Mouse (Mus musculus) lung, adult 18-20 months (tissue): ENCODE data around the gene Mapt.
"Not testable (repeated sequence)": the region's sequence is repeated elsewhere in the genome, so short reads cannot be mapped to it uniquely, and the experiment has no call there.

Experiments used
- DNase-seq, 2 experiments: peaks; one replicate each; pipeline ENCODE4 v3.0.0; 2022; ENCODE audit warnings: mixed read lengths in 2 of 2

The Mapt gene

DNA sequence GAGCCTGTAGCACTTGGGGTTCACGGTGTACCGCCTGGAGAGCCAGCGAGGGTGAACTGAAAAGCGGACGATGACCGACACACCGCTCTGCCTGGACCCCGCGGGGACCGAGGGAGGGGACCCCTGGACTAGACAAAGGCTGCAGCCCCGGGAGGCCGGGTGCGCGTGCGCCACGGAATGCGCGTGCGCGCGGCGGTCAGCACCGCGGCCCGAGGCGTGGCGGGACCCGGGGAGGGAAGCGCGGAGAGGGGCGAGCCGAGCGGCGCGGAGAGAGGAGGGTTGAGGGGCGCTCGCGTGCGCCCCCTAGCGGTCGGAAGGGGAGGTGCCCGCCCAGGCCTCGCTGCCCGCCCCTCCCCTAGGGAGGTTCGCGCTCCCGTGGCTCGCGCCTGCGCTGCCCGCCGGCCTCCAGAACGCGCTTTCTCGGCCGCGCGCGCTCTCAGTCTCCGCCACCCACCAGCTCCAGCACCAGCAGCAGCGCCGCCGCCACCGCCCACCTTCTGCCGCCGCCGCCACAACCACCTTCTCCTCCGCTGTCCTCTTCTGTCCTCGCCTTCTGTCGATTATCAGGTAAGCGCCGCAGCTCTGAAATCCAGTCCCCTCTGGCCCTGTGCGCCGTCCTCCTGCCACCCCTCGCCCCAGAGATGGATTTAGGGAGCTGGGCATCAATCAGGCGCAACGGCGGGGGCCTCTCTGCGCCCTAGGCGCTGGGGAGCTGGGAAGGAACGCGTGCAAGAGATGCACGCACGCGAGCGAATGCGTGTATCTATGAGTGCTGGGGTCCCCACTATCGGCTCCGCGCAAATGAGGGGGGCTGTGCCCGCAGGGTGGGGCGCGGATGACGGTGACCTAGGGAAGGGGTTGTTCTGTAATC, at the start of gene Mapt:
Gene Mapt, plus strand, starts transcription at position 350 of the 871 bp plus-strand sequence.
- DNase-seq, result peak; percentile 87 to 90

DNA sequence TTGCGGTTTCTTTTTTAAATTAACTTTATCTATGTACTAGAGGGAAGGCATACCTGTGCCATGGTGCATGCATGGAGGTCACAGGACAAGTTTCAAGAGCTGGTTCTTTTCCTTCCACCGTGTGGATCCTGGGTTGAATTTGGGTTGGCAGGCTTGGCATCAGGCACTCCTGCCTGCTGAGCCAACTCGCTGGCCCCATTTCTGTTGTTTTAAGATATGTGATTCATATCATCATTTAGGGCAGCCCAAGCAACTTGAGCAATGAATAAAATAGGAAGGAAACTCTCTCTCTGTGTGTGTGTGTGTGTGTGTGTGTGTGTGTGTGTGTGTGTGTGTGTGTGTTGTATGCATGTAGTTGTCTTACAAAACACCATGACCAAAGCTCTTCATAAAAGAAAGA, 49.0 kb upstream of the Mapt start:
- no peak for DNase-seq

DNA sequence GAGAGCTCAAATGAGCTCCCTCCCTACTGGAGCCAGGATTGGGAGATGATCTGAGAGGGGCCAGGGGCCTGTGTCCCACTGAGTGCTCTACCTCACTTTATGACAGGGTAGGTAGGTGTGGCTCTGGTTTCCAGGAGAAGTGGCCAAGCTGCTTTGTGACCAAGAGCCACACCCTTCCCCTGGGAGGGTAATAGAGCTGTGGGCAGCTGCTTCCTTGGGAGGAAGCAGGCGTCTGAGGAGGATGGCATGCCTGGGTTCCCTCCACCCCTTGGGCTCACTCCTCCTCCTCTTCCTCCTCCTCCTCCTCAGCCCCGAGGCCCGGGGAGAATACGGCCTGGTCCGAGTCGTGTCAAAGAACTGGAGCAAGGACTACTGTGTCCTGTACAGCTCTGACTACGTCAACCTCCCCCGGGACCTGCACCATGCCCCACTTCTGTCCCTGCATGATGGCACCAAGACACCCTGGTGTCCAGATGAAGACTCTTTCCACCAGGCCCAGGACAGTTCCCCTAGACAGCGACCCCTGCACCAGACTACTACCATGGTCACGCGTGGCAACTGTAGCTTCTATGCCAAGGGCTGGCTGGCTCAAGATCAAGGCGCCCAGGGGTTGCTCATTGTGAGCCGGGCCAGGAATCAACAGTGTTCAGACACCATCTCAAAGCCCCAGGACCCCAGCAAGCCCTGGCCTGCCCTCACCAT, 44.9 kb upstream of the Mapt start, which contains the start of gene Sppl2c:
Gene Sppl2c, plus strand, starts transcription at position 193 of the 702 bp plus-strand sequence.
- DNase-seq, result no peak

DNA sequence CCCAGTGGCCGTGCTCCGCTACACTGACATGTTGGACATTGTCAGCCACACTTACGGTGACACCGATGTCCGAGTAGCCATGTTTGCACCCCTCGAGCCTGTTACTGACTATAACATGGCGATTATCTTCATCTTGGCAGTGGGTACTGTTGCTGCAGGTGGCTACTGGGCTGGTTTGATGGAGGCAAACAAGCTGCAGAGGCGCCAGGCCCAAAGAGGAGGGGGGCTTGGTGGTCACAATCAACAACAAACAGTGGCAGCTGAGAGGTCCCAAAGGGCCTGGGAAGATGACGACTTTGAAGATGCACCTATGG, 44.4 kb upstream of the Mapt start:
- no peak for DNase-seq

DNA sequence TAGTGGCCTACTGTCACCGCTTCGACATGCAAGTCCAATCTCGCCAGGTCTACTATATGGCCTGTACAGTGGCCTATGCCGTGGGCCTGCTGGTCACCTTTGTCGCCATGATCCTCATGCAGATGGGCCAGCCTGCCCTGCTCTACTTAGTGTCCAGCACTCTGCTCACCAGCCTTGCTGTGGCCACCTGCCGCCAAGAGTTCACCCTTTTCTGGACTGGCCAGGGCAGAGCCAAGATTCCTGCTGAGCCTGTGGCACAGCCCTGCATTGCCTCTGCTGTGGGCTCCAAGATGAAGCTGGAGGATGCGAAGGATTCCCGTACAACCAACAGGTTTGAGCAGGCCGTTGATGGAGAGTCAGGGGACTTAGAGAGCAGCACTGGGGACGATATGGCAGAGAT, 43.4 kb upstream of the Mapt start:
- no peak for DNase-seq

DNA sequence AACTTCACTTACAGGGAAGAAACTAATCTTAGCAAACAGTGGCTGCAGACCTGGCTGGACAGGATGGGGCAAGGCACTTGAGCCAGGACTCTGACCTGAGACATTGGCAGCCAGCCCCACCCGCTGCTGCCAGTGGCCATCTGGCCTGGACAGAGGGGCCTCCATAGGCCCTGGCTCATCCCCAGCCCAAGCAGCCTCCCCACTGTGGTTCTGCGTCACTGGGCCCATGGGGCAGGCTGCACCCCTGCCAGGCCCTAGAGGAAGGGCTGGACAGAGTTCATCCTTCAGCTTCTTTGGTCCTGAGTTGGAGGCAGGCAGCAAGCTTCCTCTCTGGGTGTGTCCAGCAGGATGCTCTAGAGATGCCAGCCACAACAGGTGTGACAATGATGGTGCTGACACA, 41.2 kb upstream of the Mapt start:
- DNase-seq, result no peak

DNA sequence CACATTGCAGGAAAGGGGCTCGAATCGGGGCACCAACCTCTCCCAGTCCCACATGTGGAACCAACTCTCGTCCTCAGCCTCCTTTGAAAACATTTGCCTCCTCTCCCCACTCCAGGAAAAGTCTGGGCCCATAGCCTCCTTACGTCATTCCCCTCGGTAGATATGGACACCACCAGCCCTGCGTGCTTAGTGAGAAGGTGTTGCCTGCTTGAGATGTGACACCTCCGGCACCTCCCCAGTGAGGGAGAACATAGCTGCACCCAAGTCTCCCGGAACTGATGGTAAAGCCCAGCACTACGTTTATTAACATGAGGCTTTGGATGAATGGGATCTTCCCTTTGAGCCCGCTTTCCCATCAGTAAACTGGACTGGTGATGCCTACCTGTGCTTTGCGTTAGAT, 35.8 kb upstream of the Mapt start:
- no peak for DNase-seq

DNA sequence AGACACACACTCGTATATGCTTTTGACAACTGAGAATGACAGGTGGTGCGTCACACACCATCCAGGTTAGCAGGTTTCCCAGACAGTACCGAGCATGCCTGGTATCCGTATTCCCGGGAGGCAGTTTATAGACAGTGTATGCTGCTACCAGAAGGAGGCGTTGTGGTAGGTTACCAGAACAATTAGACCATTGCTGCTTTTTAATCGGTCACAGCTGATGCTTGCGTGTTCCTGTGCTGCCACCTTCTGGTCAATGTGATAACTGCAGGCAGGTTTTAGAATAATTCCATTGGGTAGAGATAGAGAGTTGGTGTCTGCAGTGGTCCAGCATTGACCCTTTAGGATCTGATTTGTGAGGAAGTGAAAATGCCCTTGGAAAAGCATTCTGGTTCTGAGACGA, 35.4 kb upstream of the Mapt start:
- DNase-seq, result peak; percentile 65 to 79

DNA sequence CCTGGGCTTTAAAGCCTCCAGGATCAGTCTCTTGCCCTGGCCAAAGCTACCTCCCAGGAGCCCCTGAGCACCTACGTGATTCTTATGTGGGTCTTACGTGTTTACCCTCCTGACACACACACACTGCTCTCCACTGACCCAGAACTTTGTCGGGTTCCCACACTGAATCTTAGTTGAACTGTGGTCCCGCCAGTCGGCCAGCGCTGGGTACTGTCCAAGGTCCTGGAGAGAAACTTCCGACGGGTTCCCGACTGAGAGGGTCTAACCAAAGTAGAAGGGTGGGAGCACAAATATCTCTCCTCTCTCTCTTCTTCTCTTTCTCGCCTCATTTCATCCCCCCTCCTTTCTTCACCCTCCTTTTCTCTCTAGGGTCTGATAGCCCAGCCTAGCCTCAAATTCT, 33.3 kb upstream of the Mapt start:
- no peak for DNase-seq

DNA sequence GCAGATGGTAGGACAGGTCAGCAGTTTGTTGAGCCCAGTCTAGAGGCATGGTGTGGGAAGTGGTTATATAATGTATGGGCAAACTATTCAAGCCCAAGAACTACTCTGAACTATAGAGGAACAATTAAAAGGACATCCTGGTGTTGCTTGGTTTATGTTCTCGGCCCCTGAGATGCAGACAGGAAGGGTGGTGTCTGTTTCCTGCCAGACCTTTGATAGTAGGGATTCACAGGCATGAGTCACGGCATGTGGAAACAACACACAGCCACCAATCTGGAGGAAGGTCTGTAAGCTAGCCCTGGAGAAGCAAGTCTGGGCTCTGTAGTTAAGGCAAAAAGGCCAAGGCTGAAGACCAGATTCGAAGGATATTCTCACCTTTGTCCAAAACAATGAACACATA, 27.9 kb upstream of the Mapt start:
- peak in 1 of 2 experiments; percentile 40 for DNase-seq

DNA sequence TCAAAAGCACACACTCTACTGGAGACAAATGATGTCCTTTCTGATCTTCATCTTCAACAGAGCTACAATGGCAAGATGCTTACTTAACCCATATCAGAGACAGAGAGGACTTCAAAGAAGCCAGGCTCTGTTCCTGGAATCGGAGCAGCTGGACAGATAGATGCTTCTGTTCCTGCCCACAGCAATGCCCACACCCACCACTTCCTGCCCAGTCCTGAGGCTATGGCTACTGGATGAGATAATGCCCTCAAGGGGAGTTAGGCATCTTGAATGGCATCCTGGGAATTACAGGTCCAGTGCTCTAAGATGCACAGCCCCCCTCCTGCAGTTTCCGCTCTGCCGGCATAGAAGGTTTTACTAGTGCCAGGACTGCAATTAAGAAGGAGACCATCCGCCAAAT, 24.6 kb upstream of the Mapt start:
- DNase-seq, result peak in 1 of 2 experiments; percentile 16

DNA sequence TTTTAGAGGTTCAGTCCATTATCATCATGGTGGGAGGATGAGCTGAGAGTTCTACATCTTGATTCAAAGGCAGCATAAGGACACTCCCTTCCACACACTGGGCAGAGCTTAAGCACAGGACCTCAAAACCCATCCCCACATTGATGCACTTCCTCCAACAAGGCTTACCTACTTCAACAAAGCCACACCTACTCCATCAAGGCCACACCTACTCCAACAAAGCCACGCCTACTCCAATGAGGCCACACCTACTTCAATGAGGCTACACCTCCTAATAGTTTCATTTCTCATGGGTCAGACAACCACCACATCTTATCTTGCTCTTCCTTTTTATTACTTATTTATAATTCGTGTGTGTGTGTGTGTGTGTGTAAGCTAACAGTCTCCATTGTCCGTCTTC, 22.1 kb upstream of the Mapt start:
- no peak for DNase-seq

DNA sequence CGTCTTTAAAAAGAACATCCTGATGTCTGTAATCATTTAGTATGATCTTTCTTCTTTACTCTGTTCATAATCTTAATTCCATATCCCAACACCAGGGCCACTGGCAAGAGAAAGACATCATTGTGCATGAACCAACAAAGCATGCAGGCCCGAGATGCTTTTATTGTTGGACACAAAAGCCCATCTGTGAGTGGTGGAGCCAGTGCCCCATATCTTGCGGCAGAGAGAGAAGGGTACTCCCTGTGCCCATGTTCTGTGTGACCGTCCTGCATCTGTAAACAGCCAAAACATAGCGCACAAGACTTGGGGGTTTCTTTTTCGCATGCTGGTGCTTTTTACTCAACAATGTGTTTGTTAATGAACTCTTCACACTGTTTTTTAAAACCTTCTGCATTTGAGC, 19.9 kb upstream of the Mapt start:
- DNase-seq, result no peak

DNA sequence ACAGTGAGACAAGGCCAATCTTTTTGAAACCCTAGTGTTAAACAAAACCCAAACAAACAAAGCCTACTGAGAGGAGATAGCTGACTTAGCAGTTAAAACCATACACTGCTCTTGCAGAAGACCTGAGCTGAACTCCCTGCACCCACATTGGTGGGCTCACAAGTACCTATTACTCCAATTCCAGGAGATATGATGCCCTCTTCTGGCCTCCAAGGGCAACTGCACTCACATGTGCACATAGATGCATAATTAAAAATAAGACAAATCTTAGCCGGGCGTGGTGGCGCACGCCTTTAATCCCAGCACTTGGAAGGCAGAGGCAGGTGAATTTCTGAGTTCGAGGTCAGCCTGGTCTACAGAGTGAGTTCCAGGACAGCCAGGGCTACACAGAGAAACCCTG, 17.1 kb upstream of the Mapt start:
- DNase-seq, result not testable (repeated sequence)

DNA sequence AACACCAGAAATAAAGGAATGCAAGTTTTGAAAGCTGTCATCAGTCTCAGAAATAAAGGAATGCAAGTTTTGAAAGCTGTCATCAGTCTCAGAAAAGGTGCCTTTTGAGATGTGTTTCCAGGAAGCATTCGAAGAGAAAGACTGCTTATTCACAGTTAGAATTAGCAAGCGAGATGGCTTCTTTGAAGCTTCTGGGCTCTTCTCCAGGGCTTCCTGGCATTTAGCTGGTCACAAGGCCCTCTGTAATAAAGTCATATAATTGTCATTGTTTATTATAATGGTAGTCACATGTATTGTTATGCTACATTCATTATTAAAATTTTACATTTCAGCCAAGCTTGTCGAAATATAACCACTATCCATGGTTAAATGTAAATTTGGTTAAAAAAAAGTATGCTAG, 13.1 kb upstream of the Mapt start:
- no peak for DNase-seq

DNA sequence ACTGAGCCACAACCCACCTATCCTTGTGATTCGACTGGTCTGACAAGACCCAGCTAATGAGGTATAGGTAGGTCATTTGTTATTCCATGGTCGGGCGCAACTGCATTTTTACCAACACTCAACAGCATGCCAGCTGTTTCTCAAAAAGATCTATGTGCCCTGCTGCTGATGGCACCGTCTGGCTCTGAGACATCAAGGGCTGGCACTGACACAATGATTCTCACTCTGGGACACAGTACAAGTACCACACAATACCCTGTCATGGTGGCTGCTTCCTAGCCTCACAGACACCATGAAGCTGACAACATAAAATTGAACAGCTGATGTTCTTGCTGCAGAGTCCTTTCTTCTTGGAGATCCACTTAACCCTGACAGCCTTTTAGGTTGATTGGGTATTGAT, 10.9 kb upstream of the Mapt start:
- DNase-seq, result no peak

DNA sequence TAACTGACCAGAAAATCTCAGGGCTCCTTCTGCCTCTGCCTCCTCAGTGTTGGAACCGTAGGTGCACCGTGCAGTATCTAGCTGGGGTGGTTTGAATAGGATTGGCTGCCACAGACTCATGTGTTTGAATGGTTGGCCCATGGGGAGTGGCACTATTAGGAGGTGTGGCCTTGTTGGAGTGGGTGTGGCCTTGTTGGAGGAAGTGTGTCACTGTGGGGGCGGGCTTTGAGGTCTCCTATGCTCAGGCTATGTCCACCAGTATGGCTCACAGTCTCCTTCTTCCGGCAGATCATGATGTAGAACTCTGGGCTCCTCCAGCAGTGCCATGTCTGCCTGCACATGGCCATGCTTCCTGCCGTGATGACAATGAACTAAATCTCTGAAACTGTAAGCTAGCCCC, 9.4 kb upstream of the Mapt start:
- DNase-seq, result no peak

DNA sequence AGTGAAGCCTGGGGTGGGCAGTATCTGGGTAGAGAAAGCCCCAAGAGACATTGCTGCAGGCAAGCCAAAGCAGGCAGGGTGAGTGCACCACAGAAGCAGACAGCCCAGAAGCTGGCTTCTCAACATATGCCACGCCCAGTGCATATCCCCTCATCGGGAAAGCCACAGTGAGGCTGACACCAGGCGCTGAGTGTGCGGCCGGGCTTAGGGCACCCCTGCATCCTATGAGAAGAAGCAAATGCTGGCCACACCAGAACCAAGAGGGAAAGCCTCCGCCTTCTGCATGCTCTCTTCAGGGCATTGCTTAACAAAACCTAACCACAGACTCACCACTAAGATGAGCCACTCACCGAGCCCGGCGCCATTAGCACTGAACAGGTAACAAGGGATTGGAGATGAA, 7.9 kb upstream of the Mapt start:
- DNase-seq, result no peak

DNA sequence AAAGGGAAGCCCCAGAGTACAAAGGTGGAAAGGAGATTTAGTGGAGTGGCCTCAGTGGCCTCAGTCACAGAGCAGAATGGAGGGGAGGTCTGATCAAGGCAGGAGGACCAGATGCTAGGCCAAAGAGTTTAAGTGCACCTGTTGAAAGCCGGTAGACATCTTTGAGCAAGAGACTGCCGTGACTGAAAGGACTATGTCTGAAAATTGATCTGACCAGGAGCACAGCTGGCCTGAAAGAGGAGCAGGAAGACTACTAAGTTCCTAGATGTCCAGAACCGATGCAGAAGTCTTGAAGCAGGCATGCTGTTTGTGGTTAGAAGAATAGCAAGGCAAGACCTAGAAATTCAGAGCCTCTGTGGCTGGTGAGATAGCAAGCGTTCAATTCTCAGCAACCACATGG, 1.8 kb upstream of the Mapt start:
- no peak for DNase-seq

DNA sequence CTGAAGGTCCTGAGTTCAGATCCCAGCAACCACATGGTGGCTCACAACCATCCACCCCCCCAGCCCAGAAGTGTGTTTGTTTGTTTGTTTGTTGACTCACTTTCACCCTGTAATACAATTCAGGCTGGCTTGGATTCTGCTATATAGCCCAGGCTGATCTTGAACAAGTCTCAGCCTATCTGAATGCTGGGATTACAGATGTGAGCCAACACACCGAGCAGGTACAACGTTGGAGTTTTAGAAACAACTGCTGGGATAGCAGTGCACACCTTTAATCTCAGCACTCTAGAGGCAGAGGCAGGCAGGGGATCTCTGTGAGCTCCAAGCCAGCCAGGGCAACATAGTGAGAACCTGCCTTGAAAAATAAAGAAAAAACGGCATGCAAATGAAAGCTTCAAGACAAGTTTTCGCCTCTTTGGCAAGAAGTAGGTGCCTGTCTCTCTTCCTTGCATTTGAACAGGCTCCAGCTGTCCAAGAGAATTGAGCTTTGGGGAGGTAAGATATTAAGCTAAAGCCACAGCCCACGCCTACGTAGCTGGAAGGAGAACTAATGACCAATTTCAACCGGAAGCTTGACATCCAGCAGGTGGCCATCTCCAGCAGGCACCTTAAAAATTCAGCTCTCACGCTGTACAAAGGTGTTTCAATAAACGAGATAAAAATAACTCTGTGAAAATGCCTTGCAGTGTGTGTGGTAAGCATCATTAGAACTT, 968 bp upstream of the Mapt start:
- no peak for DNase-seq

DNA sequence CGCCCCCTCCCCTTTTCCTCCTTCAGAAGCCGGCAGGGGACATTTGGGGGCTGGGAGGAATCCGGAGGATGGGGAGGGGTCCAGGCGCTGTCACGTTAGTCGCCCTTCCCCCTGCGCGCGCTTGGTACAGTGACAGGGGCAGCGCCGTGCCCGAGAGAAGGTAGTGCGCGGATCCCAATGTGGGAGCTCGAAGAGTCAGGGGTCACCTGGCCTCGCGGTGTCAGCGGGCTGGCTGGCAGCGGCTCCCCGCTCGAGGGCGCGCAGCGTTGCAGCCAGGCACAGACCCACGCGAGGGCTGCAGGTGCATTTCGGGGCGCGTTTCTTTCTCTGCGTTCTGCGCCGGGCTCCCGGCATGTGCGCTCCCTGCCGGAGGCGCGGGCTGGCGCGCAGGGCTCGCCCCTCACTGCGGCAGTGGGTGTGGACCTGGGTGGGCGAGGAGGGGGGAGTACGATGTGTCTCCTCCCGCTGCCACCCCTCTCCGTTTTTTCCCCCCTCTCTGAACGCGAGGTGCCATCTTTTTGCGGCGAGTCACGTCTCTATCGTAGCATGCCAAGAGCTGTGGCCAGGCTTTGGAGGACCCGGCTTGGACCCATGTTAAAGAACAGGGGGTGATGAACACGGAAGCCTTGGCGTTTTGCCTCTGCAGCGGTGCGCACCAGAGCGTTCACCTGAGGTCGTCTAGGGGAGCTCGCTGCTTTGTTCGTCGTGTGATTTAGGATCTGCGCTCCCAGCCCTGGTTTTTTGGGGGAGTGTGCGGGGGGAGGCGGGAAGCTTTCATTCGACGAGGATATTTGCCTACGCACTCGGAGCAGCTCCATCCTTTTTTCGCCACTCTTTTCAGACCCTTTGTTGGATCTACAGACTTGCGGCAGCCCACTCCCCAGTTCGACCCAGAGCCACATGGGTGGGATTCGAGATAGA, 1.2 kb downstream of the Mapt start:
- peak; percentile 45 to 54 for DNase-seq

DNA sequence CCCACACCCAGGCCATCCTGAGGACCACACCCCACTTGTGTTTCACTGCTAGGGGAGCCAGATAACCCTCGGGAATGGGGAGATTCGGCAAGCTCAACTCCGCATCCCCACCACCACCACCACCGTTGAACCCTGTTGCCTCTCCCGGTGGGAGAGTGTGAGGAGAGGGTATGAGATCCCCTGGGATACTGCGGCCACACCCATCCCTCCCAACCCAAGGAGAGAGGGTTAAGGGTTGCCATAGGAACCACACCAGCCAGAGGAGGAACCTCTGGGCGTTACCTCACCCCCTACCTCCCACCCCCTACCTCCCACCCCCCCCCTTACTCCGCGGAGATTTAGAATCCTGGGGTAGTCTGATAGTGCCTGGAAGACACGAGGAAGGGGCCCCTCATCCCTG, 1.9 kb downstream of the Mapt start:
- peak in 1 of 2 experiments; percentile 11 for DNase-seq
